Mouse (Mus musculus): ENCODE results near the gene Tnfaip8l1. TPM values are rescaled to one million over a fixed set of nuclear protein-coding genes. Genes with fewer than 3 reads are reported as not detected.

Gene Tnfaip8l1
- polyA plus RNA-seq, 1 experiment = 21.6 TPM

DNA sequence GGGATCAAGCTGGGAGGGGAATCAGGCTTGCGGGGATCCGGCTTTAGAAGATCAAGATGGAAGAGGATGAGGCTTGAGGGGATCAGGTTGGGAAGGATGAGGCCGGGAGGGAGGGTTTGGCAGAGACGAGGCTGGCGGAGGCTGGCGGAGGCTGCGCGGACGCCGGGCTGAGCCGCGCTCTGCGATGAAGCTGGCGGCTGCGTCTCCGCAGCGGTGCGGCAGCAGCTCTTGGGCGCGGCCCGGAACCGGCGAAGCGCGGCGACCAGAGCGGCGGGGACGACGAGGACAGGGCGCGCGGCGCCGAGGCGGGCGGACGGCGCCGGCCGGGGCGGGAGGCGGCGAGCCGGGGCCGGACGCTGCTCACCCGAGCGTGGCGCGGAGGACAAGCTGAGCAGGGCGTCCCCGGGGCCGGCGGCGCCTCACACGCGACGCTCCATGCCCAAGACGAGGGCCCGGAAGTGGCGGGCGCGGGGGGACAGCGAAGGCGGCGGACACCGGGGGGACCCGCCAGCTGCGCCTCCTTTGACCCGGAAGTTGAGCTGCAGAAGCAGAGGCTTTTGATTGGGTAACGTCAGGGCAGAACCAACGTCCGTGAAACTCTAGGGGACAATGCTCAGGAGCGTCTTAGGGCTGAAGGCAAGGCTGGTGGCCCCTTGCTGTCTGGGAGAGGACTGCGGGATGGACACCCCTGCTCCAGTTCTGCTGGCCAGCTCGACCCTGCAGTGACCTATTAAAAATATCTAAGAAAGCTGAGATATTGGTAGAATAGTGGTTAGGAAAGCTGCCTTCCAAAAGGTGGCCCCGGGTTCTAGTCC is 56.3 kb downstream of the Tnfaip8l1 start, which contains the start of gene Dpp9:
TSS of gene Dpp9 (minus strand) at position 529 of the 815 bp plus-strand sequence.
- TF ChIP-seq POLR2A (IDR thresholded peaks at IDR 0.05; ENCODE audit: control insufficient read depth, extremely low read depth, insufficient read depth, low read length, poor library complexity) = peak; percentile 50; the same call in 1 of the 2 replicates
- TF ChIP-seq CTCF (IDR thresholded peaks at IDR 0.05; ENCODE audit: borderline replicate concordance, control insufficient read depth, extremely low read depth, insufficient read depth, low read length, poor library complexity) = no peak
- H3K4me1 ChIP-seq (replicated peaks; ENCODE audit: control insufficient read depth, insufficient read depth, low read length) = peaks cover 17% of the 10 kb centered on the region
- H3K36me3 ChIP-seq (ENCODE audit: control insufficient read depth, insufficient read depth, low read length) = no peaks in the 10 kb centered on the region
- WGBS = 1% methylated on average over 78 of the region's 78 CpGs
- peak within 1 kb of the TSS; percentile 22; the same call in 1 of the 2 replicates for H3K27ac ChIP-seq (ENCODE audit: control insufficient read depth, insufficient read depth, low read length)
- peak within 1 kb of the TSS; percentile 76 for H3K4me3 ChIP-seq (ENCODE audit: control insufficient read depth, insufficient read depth, low read length)
- no peaks in the 10 kb centered on the region for H3K27me3 ChIP-seq (ENCODE audit: control insufficient read depth, insufficient read depth, low read length)
- DNase-seq = peak; percentile 87

DNA sequence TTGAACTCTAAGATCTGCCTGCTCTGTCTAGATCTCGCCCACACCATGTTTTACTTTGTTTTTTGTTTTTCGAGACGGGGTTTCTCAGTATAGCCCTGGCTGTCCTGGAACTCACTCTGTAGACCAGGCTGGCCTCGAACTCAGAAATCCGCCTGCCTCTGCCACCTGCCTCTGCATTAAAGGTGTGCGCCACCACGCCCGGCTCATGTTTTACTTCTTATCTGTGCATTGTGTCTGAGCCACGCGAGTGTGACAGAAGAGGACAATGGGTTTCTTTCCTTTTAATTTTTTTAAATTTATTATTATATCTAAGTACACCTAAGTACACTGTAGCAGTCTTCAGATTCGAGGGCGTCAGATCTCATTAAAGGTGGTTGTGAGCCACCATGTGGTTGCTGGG is 57.0 kb downstream of the Tnfaip8l1 start:
- Histone ChIP-seq H3K4me1 (replicated peaks; ENCODE audit: control insufficient read depth, insufficient read depth, low read length) (peaks cover 17% of the 10 kb centered on the region), H3K27me3 (ENCODE audit: control insufficient read depth, insufficient read depth, low read length) (no peaks in the 10 kb centered on the region), H3K4me3 (ENCODE audit: control insufficient read depth, insufficient read depth, low read length) (peak overlapping the region; percentile 76), H3K36me3 (ENCODE audit: control insufficient read depth, insufficient read depth, low read length) (no peaks in the 10 kb centered on the region), H3K27ac (ENCODE audit: control insufficient read depth, insufficient read depth, low read length) (peak overlapping the region; percentile 22; the same call in 1 of the 2 replicates)
- TF ChIP-seq POLR2A (IDR thresholded peaks at IDR 0.05; ENCODE audit: control insufficient read depth, extremely low read depth, insufficient read depth, low read length, poor library complexity) (no peak), CTCF (IDR thresholded peaks at IDR 0.05; ENCODE audit: borderline replicate concordance, control insufficient read depth, extremely low read depth, insufficient read depth, low read length, poor library complexity) (no peak)
- whole genome bisulfite sequencing = 46% methylated on average over 12 of the region's 12 CpGs
- no peak for DNase-seq

DNA sequence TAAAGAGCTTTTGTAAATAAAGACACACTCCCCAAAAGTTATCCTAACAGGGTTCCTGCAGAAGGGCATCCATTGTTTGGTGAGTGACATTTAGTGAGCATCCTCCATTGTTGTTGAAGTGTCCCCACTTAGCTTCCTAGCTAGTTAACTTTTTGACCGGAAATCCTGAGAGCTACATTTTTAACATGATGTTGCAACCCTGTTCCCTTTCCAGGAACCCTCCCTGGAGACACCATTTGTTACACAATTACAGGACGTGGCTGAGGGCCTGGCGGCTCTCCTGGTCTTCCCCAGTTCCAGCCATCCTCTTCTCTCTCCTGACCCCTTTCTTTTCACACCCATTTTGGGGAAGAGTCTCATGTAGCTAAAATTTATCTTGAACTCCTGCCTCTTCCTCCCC is 57.5 kb downstream of the Tnfaip8l1 start:
- Histone ChIP-seq H3K27ac (ENCODE audit: control insufficient read depth, insufficient read depth, low read length) (no peak overlapping the region), H3K4me1 (replicated peaks; ENCODE audit: control insufficient read depth, insufficient read depth, low read length) (peaks cover 17% of the 10 kb centered on the region), H3K4me3 (ENCODE audit: control insufficient read depth, insufficient read depth, low read length) (no peak overlapping the region), H3K27me3 (ENCODE audit: control insufficient read depth, insufficient read depth, low read length) (no peaks in the 10 kb centered on the region), H3K36me3 (ENCODE audit: control insufficient read depth, insufficient read depth, low read length) (no peaks in the 10 kb centered on the region)
- DNase-seq = no peak
- TF ChIP-seq CTCF (IDR thresholded peaks at IDR 0.05; ENCODE audit: borderline replicate concordance, control insufficient read depth, extremely low read depth, insufficient read depth, low read length, poor library complexity) (no peak), POLR2A (IDR thresholded peaks at IDR 0.05; ENCODE audit: control insufficient read depth, extremely low read depth, insufficient read depth, low read length, poor library complexity) (no peak)
- 65% methylated on average over 3 of the region's 3 CpGs for WGBS

Other genes starting within 250 kb of the Tnfaip8l1 start
- gene Zfp119b, start 213.0 kb upstream of the Tnfaip8l1 start, polyA plus RNA-seq (2012; rRNA removed) = 0.17 and 0.23 TPM in 2 replicates
- 24.5 and 25.9 TPM in 2 replicates for gene Ebi3, start 209.8 kb upstream of the Tnfaip8l1 start, polyA plus RNA-seq (2012; rRNA removed)
- 16.9 and 17.3 TPM in 2 replicates for gene Yju2, start 203.4 kb upstream of the Tnfaip8l1 start, polyA plus RNA-seq (2012; rRNA removed)
- gene Shd, start 192.0 kb upstream of the Tnfaip8l1 start, polyA plus RNA-seq (2012; rRNA removed) = 0.59 and 1.9 TPM in 2 replicates
- gene Fsd1, start 176.0 kb upstream of the Tnfaip8l1 start, polyA plus RNA-seq (2012; rRNA removed) = 0.26 and 0.62 TPM in 2 replicates
- gene Stap2, start 156.9 kb upstream of the Tnfaip8l1 start, polyA plus RNA-seq (2012; rRNA removed) = 16.4 and 22.2 TPM in 2 replicates
- gene Mpnd, start 156.8 kb upstream of the Tnfaip8l1 start, polyA plus RNA-seq (2012; rRNA removed) = 180 and 188 TPM in 2 replicates
- gene Sh3gl1, start 125.8 kb upstream of the Tnfaip8l1 start, polyA plus RNA-seq (2012; rRNA removed) = 216 and 248 TPM in 2 replicates
- gene Chaf1a, start 122.0 kb upstream of the Tnfaip8l1 start, polyA plus RNA-seq (2012; rRNA removed) = 16.9 and 21.4 TPM in 2 replicates
- gene Ubxn6, start 87.4 kb upstream of the Tnfaip8l1 start, polyA plus RNA-seq (2012; rRNA removed) = 76.7 and 93.1 TPM in 2 replicates
- 80.6 and 83.3 TPM in 2 replicates for gene Hdgfl2, start 82.8 kb upstream of the Tnfaip8l1 start, polyA plus RNA-seq (2012; rRNA removed)
- gene Plin4, start 52.7 kb upstream of the Tnfaip8l1 start, polyA plus RNA-seq (2012; rRNA removed) = 16.7 and 29.0 TPM in 2 replicates
- gene Plin5, start 44.9 kb upstream of the Tnfaip8l1 start, polyA plus RNA-seq (2012; rRNA removed) = 6.2 and 11.7 TPM in 2 replicates
- 23.5 and 27.0 TPM in 2 replicates for gene Lrg1, start 40.5 kb upstream of the Tnfaip8l1 start, polyA plus RNA-seq (2012; rRNA removed)
- 3.8 and 4.9 TPM in 2 replicates for gene Sema6b, start 22.1 kb upstream of the Tnfaip8l1 start, polyA plus RNA-seq (2012; rRNA removed)
- gene Mydgf, start 21.4 kb downstream of the Tnfaip8l1 start, polyA plus RNA-seq (2012; rRNA removed) = 57.4 and 62.3 TPM in 2 replicates
- 85.6 and 95.2 TPM in 2 replicates for gene Dpp9, start 56.4 kb downstream of the Tnfaip8l1 start, polyA plus RNA-seq (2012; rRNA removed)
- 43.1 and 45.2 TPM in 2 replicates for gene Fem1a, start 94.3 kb downstream of the Tnfaip8l1 start, polyA plus RNA-seq (2012; rRNA removed)
- gene Ticam1, start 114.3 kb downstream of the Tnfaip8l1 start, polyA plus RNA-seq (2012; rRNA removed) = 21.6 and 23.1 TPM in 2 replicates
- gene Plin3, start 130.4 kb downstream of the Tnfaip8l1 start, polyA plus RNA-seq (2012; rRNA removed) = 29.3 and 33.0 TPM in 2 replicates
- not detected in 2 replicates for gene Arrdc5, start 137.8 kb downstream of the Tnfaip8l1 start, polyA plus RNA-seq (2012; rRNA removed)
- gene Uhrf1, start 140.8 kb downstream of the Tnfaip8l1 start, polyA plus RNA-seq (2012; rRNA removed) = 154 and 258 TPM in 2 replicates
- 94.1 and 117 TPM in 2 replicates for gene Kdm4b, start 163.6 kb downstream of the Tnfaip8l1 start, polyA plus RNA-seq (2012; rRNA removed)

Data from thymus, adult 2 months (tissue).